9 mouse cellular contexts compared by ENCODE assay signal in the genomic region with DNA sequence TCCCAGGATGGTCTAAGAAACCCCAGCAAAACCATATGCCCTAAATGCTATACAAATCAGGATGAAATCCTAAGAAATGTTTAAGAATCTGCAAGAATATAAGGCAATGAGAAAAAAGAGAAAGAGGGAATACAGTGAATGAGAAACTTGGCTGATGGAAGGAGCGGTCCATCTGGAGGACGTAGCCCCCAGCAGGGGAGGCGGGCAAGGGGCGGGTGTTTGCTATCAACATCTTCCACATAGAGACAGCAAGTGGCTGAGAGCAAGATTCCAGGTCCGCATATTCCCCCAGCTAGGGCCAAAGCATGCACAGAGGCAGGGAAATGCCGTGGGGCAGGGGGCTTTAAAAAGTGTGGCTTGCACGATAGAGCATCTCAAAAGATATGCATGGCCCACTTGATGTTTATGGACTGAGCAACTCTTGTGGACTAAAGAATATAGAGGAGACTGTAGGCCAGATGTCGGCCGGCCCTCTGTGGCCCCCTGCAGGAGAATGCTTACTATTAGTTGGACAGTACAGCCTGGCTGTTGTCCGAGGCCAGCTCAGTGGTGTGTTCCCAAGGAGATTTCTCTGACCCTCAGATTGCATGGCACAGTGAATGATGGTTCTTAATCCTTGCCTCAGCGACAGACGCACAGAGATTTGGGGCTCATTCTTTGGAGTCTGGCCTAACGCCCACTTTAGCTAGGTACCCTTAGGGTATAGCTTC. TPM values are rescaled to one million over a fixed set of nuclear protein-coding genes. Genes with fewer than 3 reads are reported as not detected.
A peak's percentile ranks its signal among the peaks of the same experiment; 100 is the strongest.
DNase-seq lines count a peak whose midpoint lies in the region; ATAC-seq and TF ChIP-seq lines count a peak whose summit lies in the region.
"Had no signal": no experiment of that assay in that cellular context is flagged by ENCODE, and none has a peak within 500 bp of the region (broad histone marks: within the 10 kb centered on the region; RNA-seq: fewer than 3 reads in every experiment).

No protein-coding gene starts in this region.

- no peaks in the 10 kb centered on the region for H3K9me3 ChIP-seq in forebrain, embryonic 10.5 days
- H3K9me3 ChIP-seq in forebrain, embryonic 11.5 days (ENCODE audit: control insufficient read depth, low read length): no peaks in the 10 kb centered on the region
- H3K9me3 ChIP-seq in liver, embryonic 11.5 days (ENCODE audit: control insufficient read depth, low read length): no peaks in the 10 kb centered on the region
- H3K9me3 ChIP-seq in forebrain, embryonic 14.5 days (replicated peaks; ENCODE audit: control insufficient read depth, low read length): no peaks in the 10 kb centered on the region
- no peaks in the 10 kb centered on the region for H3K9me3 ChIP-seq in midbrain, postnatal 0 days (ENCODE audit: low read length)

- no peaks in the 10 kb centered on the region for H3K79me2 ChIP-seq in liver, adult 2 months (ENCODE audit: control insufficient read depth, insufficient read depth, low read length)

- intact Hi-C loops in left cerebral cortex, postnatal 25 days (cut with DNase I): no loop called here

- no peak overlapping the region for H3K4me3 ChIP-seq in forebrain, embryonic 10.5 days
- no peak overlapping the region for H3K4me3 ChIP-seq in forebrain, embryonic 11.5 days (ENCODE audit: low read depth, low read length)
- H3K4me3 ChIP-seq in liver, adult 2 months (ENCODE audit: insufficient read depth, low read depth, low read length): no peak overlapping the region
- H3K4me3 ChIP-seq in liver, embryonic 11.5 days (ENCODE audit: low read depth, low read length): no peak overlapping the region
- no peak overlapping the region for H3K4me3 ChIP-seq in forebrain, embryonic 14.5 days (ENCODE audit: low read depth, low read length)
- no peak overlapping the region for H3K4me3 ChIP-seq in midbrain, postnatal 0 days (ENCODE audit: low read depth, low read length)

- H3K27ac ChIP-seq in forebrain, embryonic 10.5 days: peak overlapping the region; percentile 16; the same call in 1 of the 2 replicates
- H3K27ac ChIP-seq in forebrain, embryonic 11.5 days (ENCODE audit: low read depth, low read length): no peak overlapping the region
- no peak overlapping the region for H3K27ac ChIP-seq in liver, adult 2 months (replicated peaks; ENCODE audit: insufficient read depth, low read depth, low read length)
- H3K27ac ChIP-seq in liver, embryonic 11.5 days (ENCODE audit: low read depth, low read length): no peak overlapping the region
- H3K27ac ChIP-seq in forebrain, embryonic 14.5 days (ENCODE audit: low read depth, low read length): 0 out of 2 replicates have a peak overlapping the region, but pooled peaks have one; percentile 92
- no peak overlapping the region for H3K27ac ChIP-seq in midbrain, postnatal 0 days (ENCODE audit: low read depth, low read length)

- peaks cover 12% of the 10 kb centered on the region for H3K36me3 ChIP-seq in forebrain, embryonic 10.5 days (replicated peaks)
- H3K36me3 ChIP-seq in forebrain, embryonic 11.5 days (ENCODE audit: control insufficient read depth, insufficient read depth, low read length): no peaks in the 10 kb centered on the region
- H3K36me3 ChIP-seq in liver, adult 2 months (ENCODE audit: control insufficient read depth, insufficient read depth, low read length): no peaks in the 10 kb centered on the region
- no peaks in the 10 kb centered on the region for H3K36me3 ChIP-seq in liver, embryonic 11.5 days (ENCODE audit: control insufficient read depth, insufficient read depth, low read length)
- peaks cover 12% of the 10 kb centered on the region for H3K36me3 ChIP-seq in forebrain, embryonic 14.5 days (ENCODE audit: control insufficient read depth, insufficient read depth, low read length)
- H3K36me3 ChIP-seq in midbrain, postnatal 0 days (ENCODE audit: insufficient read depth, low read length): no peaks in the 10 kb centered on the region

- 0 out of 2 replicates have a peak, but pooled peaks cover 14% of the 10 kb centered on the region for H3K27me3 ChIP-seq in forebrain, embryonic 10.5 days (ENCODE audit: poor library complexity, severe bottlenecking)
- no peaks in the 10 kb centered on the region for H3K27me3 ChIP-seq in forebrain, embryonic 11.5 days (ENCODE audit: control insufficient read depth, insufficient read depth, low read length)
- peaks cover 17% of the 10 kb centered on the region for H3K27me3 ChIP-seq in liver, adult 2 months (ENCODE audit: control insufficient read depth, insufficient read depth, low read length)
- H3K27me3 ChIP-seq in liver, embryonic 11.5 days (replicated peaks; ENCODE audit: control insufficient read depth, insufficient read depth, low read length): peaks cover 79% of the 10 kb centered on the region
- no peaks in the 10 kb centered on the region for H3K27me3 ChIP-seq in forebrain, embryonic 14.5 days (replicated peaks; ENCODE audit: control insufficient read depth, insufficient read depth, low read length)
- no peaks in the 10 kb centered on the region for H3K27me3 ChIP-seq in midbrain, postnatal 0 days (ENCODE audit: insufficient read depth, low read length)

- no peak for TF ChIP-seq POLR2A in liver, adult 2 months (IDR thresholded peaks at IDR 0.05; ENCODE audit: extremely low read depth, insufficient read depth, low read length)

- no peak for DNase-seq in forebrain, embryonic 10.5 days (ENCODE audit: extremely low spot score, low spot score)
- no peak for DNase-seq in forebrain, embryonic 11.5 days (ENCODE audit: low spot score)
- DNase-seq in liver, adult 2 months (ENCODE audit: extremely low read depth, low read depth, low spot score): no peak
- no peak for DNase-seq in liver, embryonic 11.5 days (ENCODE audit: low spot score)
- DNase-seq in forebrain, embryonic 14.5 days (ENCODE audit: low spot score): peak; percentile 46
- DNase-seq in midbrain, postnatal 0 days (ENCODE audit: low spot score): peak; percentile 68
- no peak for DNase-seq in cerebellum, adult 9-10 months
- DNase-seq in left cerebral cortex, postnatal 25 days (ENCODE audit: low spot score in 2 of 2): no peak

- peaks cover 100% of the 10 kb centered on the region for H3K4me1 ChIP-seq in forebrain, embryonic 10.5 days
- peaks cover 51% of the 10 kb centered on the region for H3K4me1 ChIP-seq in forebrain, embryonic 11.5 days (replicated peaks; ENCODE audit: control insufficient read depth, insufficient read depth, low read length)
- H3K4me1 ChIP-seq in liver, adult 2 months (ENCODE audit: control insufficient read depth, insufficient read depth, low read length): no peaks in the 10 kb centered on the region; the same call in 1 of the 2 replicates
- H3K4me1 ChIP-seq in liver, embryonic 11.5 days (replicated peaks; ENCODE audit: control insufficient read depth, insufficient read depth, low read length): peaks cover 28% of the 10 kb centered on the region
- peaks cover 49% of the 10 kb centered on the region for H3K4me1 ChIP-seq in forebrain, embryonic 14.5 days (ENCODE audit: control insufficient read depth, insufficient read depth, low read length)
- H3K4me1 ChIP-seq in midbrain, postnatal 0 days (ENCODE audit: insufficient read depth, low read length): peaks cover 20% of the 10 kb centered on the region; the same call in 1 of the 2 replicates

- TF ChIP-seq CTCF in liver, adult 2 months (IDR thresholded peaks at IDR 0.05; ENCODE audit: low read depth, low read length): peak; percentile 63
- TF ChIP-seq CTCF in midbrain, postnatal 0 days (IDR thresholded peaks at IDR 0.05): peak; percentile 65

- WGBS in forebrain, embryonic 10.5 days: 52% methylated on average over 13 of the region's 13 CpGs
- WGBS in forebrain, embryonic 11.5 days: 44% methylated on average over 13 of the region's 13 CpGs
- 53% methylated on average over 13 of the region's 13 CpGs for WGBS in liver, adult 2 months
- 51% methylated on average over 13 of the region's 13 CpGs for WGBS in liver, embryonic 11.5 days
- WGBS in forebrain, embryonic 14.5 days: 26% methylated on average over 13 of the region's 13 CpGs
- 27% methylated on average over 13 of the region's 13 CpGs for WGBS in midbrain, postnatal 0 days

- no peak overlapping the region for H3K9ac ChIP-seq in forebrain, embryonic 11.5 days (ENCODE audit: low read length)
- H3K9ac ChIP-seq in liver, adult 2 months (ENCODE audit: low read depth, low read length): no peak overlapping the region
- H3K9ac ChIP-seq in liver, embryonic 11.5 days (ENCODE audit: low read depth, low read length): no peak overlapping the region
- H3K9ac ChIP-seq in forebrain, embryonic 14.5 days (ENCODE audit: low read length): no peak overlapping the region
- H3K9ac ChIP-seq in midbrain, postnatal 0 days (replicated peaks; ENCODE audit: low read length, poor library complexity, severe bottlenecking): no peak overlapping the region

- H3K4me2 ChIP-seq in forebrain, embryonic 11.5 days (ENCODE audit: low read depth, low read length, severe bottlenecking): no peak overlapping the region
- H3K4me2 ChIP-seq in liver, embryonic 11.5 days: no peak overlapping the region
- no peak overlapping the region for H3K4me2 ChIP-seq in forebrain, embryonic 14.5 days (ENCODE audit: low read length)
- no peak overlapping the region for H3K4me2 ChIP-seq in midbrain, postnatal 0 days (ENCODE audit: low read depth, low read length, poor library complexity, severe bottlenecking)

- no peak for ATAC-seq in forebrain, embryonic 11.5 days (replicated peaks; ENCODE audit: low FRiP score)
- no peak for ATAC-seq in liver, embryonic 11.5 days (replicated peaks; ENCODE audit: low FRiP score)
- no peak for ATAC-seq in forebrain, embryonic 14.5 days
- ATAC-seq in midbrain, postnatal 0 days (ENCODE audit: low FRiP score): no peak

RNA-seq across cellular contexts. Expression of gene Prr7, which starts 4.9 kb away (rescaled TPM):
- polyA plus RNA-seq in forebrain, embryonic 10.5 days (2016; fragmentation: Nextera tagmentation; extraction: Ambion mirVana): 0.75 and 0.88 TPM in 2 replicates
- polyA plus RNA-seq in forebrain, embryonic 11.5 days (2014; fragmentation: Nextera tagmentation; extraction: Ambion mirVana): 2.3 and 3.9 TPM in 2 replicates
- not detected in 2 replicates for total RNA-seq in liver, adult 2 months (2014; rRNA removed)
- polyA plus RNA-seq in liver, adult 2 months (2012; rRNA removed): 0.31 and 0.44 TPM in 2 replicates
- 0.29 and 0.35 TPM in 2 replicates for polyA plus RNA-seq in liver, embryonic 11.5 days (2014; fragmentation: Nextera tagmentation; extraction: Ambion mirVana)
- 6.7 and 7.4 TPM in 2 replicates for polyA plus RNA-seq in forebrain, embryonic 14.5 days (2014; fragmentation: Nextera tagmentation; extraction: Ambion mirVana)
- 101 and 131 TPM in 2 replicates for total RNA-seq in midbrain, postnatal 0 days (2014; rRNA removed)
- 6.6 and 8.1 TPM in 2 replicates for polyA plus RNA-seq in midbrain, postnatal 0 days (2015; fragmentation: Nextera tagmentation; extraction: Ambion mirVana)
- total RNA-seq in left cerebral cortex, postnatal 25 days (2021): 10 to 100 TPM; 80.1 to 85.9 TPM

RNA-seq across cellular contexts. Expression of gene Dbn1, which starts 18.9 kb away (rescaled TPM):
- 346 and 355 TPM in 2 replicates for polyA plus RNA-seq in forebrain, embryonic 10.5 days (2016; fragmentation: Nextera tagmentation; extraction: Ambion mirVana)
- polyA plus RNA-seq in forebrain, embryonic 11.5 days (2014; fragmentation: Nextera tagmentation; extraction: Ambion mirVana): 411 and 418 TPM in 2 replicates
- 0.65 and 0.81 TPM in 2 replicates for total RNA-seq in liver, adult 2 months (2014; rRNA removed)
- 2.1 and 2.3 TPM in 2 replicates for polyA plus RNA-seq in liver, adult 2 months (2012; rRNA removed)
- polyA plus RNA-seq in liver, embryonic 11.5 days (2014; fragmentation: Nextera tagmentation; extraction: Ambion mirVana): 64.9 and 69.0 TPM in 2 replicates
- polyA plus RNA-seq in forebrain, embryonic 14.5 days (2014; fragmentation: Nextera tagmentation; extraction: Ambion mirVana): 396 and 523 TPM in 2 replicates
- total RNA-seq in midbrain, postnatal 0 days (2014; rRNA removed): 498 and 510 TPM in 2 replicates
- polyA plus RNA-seq in midbrain, postnatal 0 days (2015; fragmentation: Nextera tagmentation; extraction: Ambion mirVana): 482 and 484 TPM in 2 replicates
- 100 to 1,000 TPM; 287 to 295 TPM for total RNA-seq in left cerebral cortex, postnatal 25 days (2021)

RNA-seq across cellular contexts. Expression of gene Grk6, which starts 24.1 kb away (rescaled TPM):
- 44.8 and 51.1 TPM in 2 replicates for polyA plus RNA-seq in forebrain, embryonic 10.5 days (2016; fragmentation: Nextera tagmentation; extraction: Ambion mirVana)
- 69.5 and 79.2 TPM in 2 replicates for polyA plus RNA-seq in forebrain, embryonic 11.5 days (2014; fragmentation: Nextera tagmentation; extraction: Ambion mirVana)
- 8.8 and 13.6 TPM in 2 replicates for total RNA-seq in liver, adult 2 months (2014; rRNA removed)
- polyA plus RNA-seq in liver, adult 2 months (2012; rRNA removed): 12.4 and 14.3 TPM in 2 replicates
- 45.8 and 49.0 TPM in 2 replicates for polyA plus RNA-seq in liver, embryonic 11.5 days (2014; fragmentation: Nextera tagmentation; extraction: Ambion mirVana)
- 25.0 and 28.9 TPM in 2 replicates for polyA plus RNA-seq in forebrain, embryonic 14.5 days (2014; fragmentation: Nextera tagmentation; extraction: Ambion mirVana)
- total RNA-seq in midbrain, postnatal 0 days (2014; rRNA removed): 70.4 and 71.9 TPM in 2 replicates
- 35.5 and 35.8 TPM in 2 replicates for polyA plus RNA-seq in midbrain, postnatal 0 days (2015; fragmentation: Nextera tagmentation; extraction: Ambion mirVana)
- total RNA-seq in left cerebral cortex, postnatal 25 days (2021): 10 to 100 TPM; 64.0 to 68.0 TPM

RNA-seq across cellular contexts. Expression of gene F12, which starts 42.4 kb away (rescaled TPM):
- polyA plus RNA-seq in forebrain, embryonic 10.5 days (2016; fragmentation: Nextera tagmentation; extraction: Ambion mirVana): not detected in 2 replicates
- polyA plus RNA-seq in forebrain, embryonic 11.5 days (2014; fragmentation: Nextera tagmentation; extraction: Ambion mirVana): not detected in 2 replicates
- 391 and 453 TPM in 2 replicates for total RNA-seq in liver, adult 2 months (2014; rRNA removed)
- polyA plus RNA-seq in liver, adult 2 months (2012; rRNA removed): 621 and 798 TPM in 2 replicates
- 62.3 and 63.4 TPM in 2 replicates for polyA plus RNA-seq in liver, embryonic 11.5 days (2014; fragmentation: Nextera tagmentation; extraction: Ambion mirVana)
- polyA plus RNA-seq in forebrain, embryonic 14.5 days (2014; fragmentation: Nextera tagmentation; extraction: Ambion mirVana): not detected in 2 replicates
- total RNA-seq in midbrain, postnatal 0 days (2014; rRNA removed): not detected in 2 replicates
- 0.43 and 0.49 TPM in 2 replicates for polyA plus RNA-seq in midbrain, postnatal 0 days (2015; fragmentation: Nextera tagmentation; extraction: Ambion mirVana)
- total RNA-seq in left cerebral cortex, postnatal 25 days (2021): under 1 TPM; 0.57 to 0.62 TPM
- polyA plus RNA-seq: embryonic facial prominence, embryonic 11.5 days had no signal

RNA-seq across cellular contexts. Expression of gene Pdlim7, which starts 44.5 kb away (rescaled TPM):
- polyA plus RNA-seq in forebrain, embryonic 10.5 days (2016; fragmentation: Nextera tagmentation; extraction: Ambion mirVana): 200 and 209 TPM in 2 replicates
- polyA plus RNA-seq in forebrain, embryonic 11.5 days (2014; fragmentation: Nextera tagmentation; extraction: Ambion mirVana): 165 and 185 TPM in 2 replicates
- total RNA-seq in liver, adult 2 months (2014; rRNA removed): 3.6 and 6.4 TPM in 2 replicates
- polyA plus RNA-seq in liver, adult 2 months (2012; rRNA removed): 6.7 and 10.2 TPM in 2 replicates
- polyA plus RNA-seq in liver, embryonic 11.5 days (2014; fragmentation: Nextera tagmentation; extraction: Ambion mirVana): 86.4 and 94.6 TPM in 2 replicates
- polyA plus RNA-seq in forebrain, embryonic 14.5 days (2014; fragmentation: Nextera tagmentation; extraction: Ambion mirVana): 124 and 127 TPM in 2 replicates
- total RNA-seq in midbrain, postnatal 0 days (2014; rRNA removed): 32.3 and 41.3 TPM in 2 replicates
- polyA plus RNA-seq in midbrain, postnatal 0 days (2015; fragmentation: Nextera tagmentation; extraction: Ambion mirVana): 153 and 171 TPM in 2 replicates
- 10 to 100 TPM; 89.6 to 96.1 TPM for total RNA-seq in left cerebral cortex, postnatal 25 days (2021)

Comparison
In these comparisons a context has a peak if more than half of its experiments do, and no peak if none do; other contexts are left out.
1. DNase-seq: peak in forebrain, embryonic 14.5 days (single experiment) and midbrain, postnatal 0 days (single experiment); none in forebrain, embryonic 10.5 days (single experiment), forebrain, embryonic 11.5 days (single experiment), liver, adult 2 months (single experiment), liver, embryonic 11.5 days (single experiment), cerebellum, adult 9-10 months (single experiment) and left cerebral cortex, postnatal 25 days (0 of 2).
2. H3K27ac ChIP-seq: peak in forebrain, embryonic 10.5 days (single experiment) and forebrain, embryonic 14.5 days (single experiment); none in forebrain, embryonic 11.5 days (single experiment), liver, adult 2 months (single experiment), liver, embryonic 11.5 days (single experiment) and midbrain, postnatal 0 days (single experiment).
3. RNA of gene Dbn1, which starts 18.9 kb away (polyA plus RNA-seq): 482 to 484 TPM in midbrain, postnatal 0 days, 411 to 418 TPM in forebrain, embryonic 11.5 days, 396 to 523 TPM in forebrain, embryonic 14.5 days, 346 to 355 TPM in forebrain, embryonic 10.5 days and 64.9 to 69.0 TPM in liver, embryonic 11.5 days; 2.1 to 2.3 TPM in liver, adult 2 months; every median in the first group is over 10 times any median in the second.